Mouse (Mus musculus): Measurements from ENCODE around the gene Rab20. TPM values are rescaled to one million over a fixed set of nuclear protein-coding genes. Genes with fewer than 3 reads are reported as not detected.
A peak's percentile ranks its signal among the peaks of the same experiment; 100 is the strongest.

The Rab20 gene
- total RNA-seq, 2 experiments from 2014 or later, result 0.20 to 0.26 TPM

GRCm38 (mm10) chr8:11457981-11458836 is 20.3 kb downstream of the Rab20 start:
- DNase-seq (ENCODE audit: extremely low spot score in 1 of 2, low spot score in 1 of 2), result no peak

GRCm38 (mm10) chr8:11457278-11457677 is 21.2 kb downstream of the Rab20 start:
- DNase-seq (ENCODE audit: extremely low spot score in 1 of 2, low spot score in 1 of 2), result no peak

- no peak for DNase-seq (ENCODE audit: extremely low spot score in 1 of 2, low spot score in 1 of 2)
Measured at GRCm38 (mm10) chr8:11454228-11454627, 24.3 kb downstream of the Rab20 start.

GRCm38 (mm10) chr8:11452974-11453373 is 25.5 kb downstream of the Rab20 start:
- DNase-seq (ENCODE audit: extremely low spot score in 1 of 2, low spot score in 1 of 2), result no peak

GRCm38 (mm10) chr8:11452559-11452958 is 26.0 kb downstream of the Rab20 start:
- DNase-seq (ENCODE audit: extremely low spot score in 1 of 2, low spot score in 1 of 2), result no peak

GRCm38 (mm10) chr8:11452152-11452551 is 26.4 kb downstream of the Rab20 start:
- no peak for DNase-seq (ENCODE audit: extremely low spot score in 1 of 2, low spot score in 1 of 2)

GRCm38 (mm10) chr8:11450184-11451113 is 28.1 kb downstream of the Rab20 start:
- DNase-seq (ENCODE audit: extremely low spot score in 1 of 2, low spot score in 1 of 2), result no peak

GRCm38 (mm10) chr8:11447910-11448570 is 30.5 kb downstream of the Rab20 start:
- DNase-seq (ENCODE audit: extremely low spot score in 1 of 2, low spot score in 1 of 2), result no peak

GRCm38 (mm10) chr8:11445790-11446189 is 32.7 kb downstream of the Rab20 start:
- no peak for DNase-seq (ENCODE audit: extremely low spot score in 1 of 2, low spot score in 1 of 2)

- no peak for DNase-seq (ENCODE audit: extremely low spot score in 1 of 2, low spot score in 1 of 2)
Measured at GRCm38 (mm10) chr8:11444216-11444615, 34.3 kb downstream of the Rab20 start.

GRCm38 (mm10) chr8:11443611-11444010 is 34.9 kb downstream of the Rab20 start:
- DNase-seq (ENCODE audit: extremely low spot score in 1 of 2, low spot score in 1 of 2), result no peak

GRCm38 (mm10) chr8:11441291-11441690 is 37.2 kb downstream of the Rab20 start:
- DNase-seq (ENCODE audit: extremely low spot score in 1 of 2, low spot score in 1 of 2), result no peak

GRCm38 (mm10) chr8:11437862-11438261 is 40.6 kb downstream of the Rab20 start:
- DNase-seq (ENCODE audit: extremely low spot score in 1 of 2, low spot score in 1 of 2), result no peak

GRCm38 (mm10) chr8:11430688-11431087 is 47.8 kb downstream of the Rab20 start:
- DNase-seq (ENCODE audit: extremely low spot score in 1 of 2, low spot score in 1 of 2), result no peak

GRCm38 (mm10) chr8:11423091-11423490 is 55.4 kb downstream of the Rab20 start:
- DNase-seq (ENCODE audit: extremely low spot score in 1 of 2, low spot score in 1 of 2), result no peak

GRCm38 (mm10) chr8:11421968-11422367 is 56.5 kb downstream of the Rab20 start:
- no peak for DNase-seq (ENCODE audit: extremely low spot score in 1 of 2, low spot score in 1 of 2)

- peak; percentile 48 to 75 for DNase-seq (ENCODE audit: extremely low spot score in 1 of 2, low spot score in 1 of 2)
Measured at GRCm38 (mm10) chr8:11421105-11421504, 57.4 kb downstream of the Rab20 start.

GRCm38 (mm10) chr8:11419645-11420044 is 58.9 kb downstream of the Rab20 start:
- DNase-seq (ENCODE audit: extremely low spot score in 1 of 2, low spot score in 1 of 2), result peak in 1 of 2 experiments; percentile 54

GRCm38 (mm10) chr8:11419232-11419631 is 59.3 kb downstream of the Rab20 start:
- peak; percentile 58 to 62 for DNase-seq (ENCODE audit: extremely low spot score in 1 of 2, low spot score in 1 of 2)

- no peak for DNase-seq (ENCODE audit: extremely low spot score in 1 of 2, low spot score in 1 of 2)
Measured at GRCm38 (mm10) chr8:11417762-11418161, 60.7 kb downstream of the Rab20 start.

- no peak for DNase-seq (ENCODE audit: extremely low spot score in 1 of 2, low spot score in 1 of 2)
Measured at GRCm38 (mm10) chr8:11415089-11415488, 63.4 kb downstream of the Rab20 start.
